Mouse (Mus musculus) myocyte (in vitro differentiated cells): ENCODE results near the gene Top3b.
A peak's percentile ranks its signal among the peaks of the same experiment; 100 is the strongest.

Experiments used
- MYOG ChIP-seq, 3 experiments: IDR thresholded peaks; one replicate each; pipeline ENCODE4 v1.6.1; 2011; ENCODE audit warnings: control low read depth in 2 of 3, low read depth in 2 of 3, mild to moderate bottlenecking in 2 of 3; ENCODE audit not compliant: insufficient read length in 2 of 3, control insufficient read depth in 1 of 3, insufficient read depth in 1 of 3
- POLR2A ChIP-seq: IDR thresholded peaks from one replicate; pipeline ENCODE4 v1.6.1; 2011; ENCODE audit warnings: low read depth, mild to moderate bottlenecking, control low read depth, moderate library complexity; ENCODE audit not compliant: insufficient read length
- POLR2AphosphoS2 ChIP-seq: IDR thresholded peaks from one replicate; pipeline ENCODE4 v1.6.1; 2011; ENCODE audit warnings: low read depth, control low read depth; ENCODE audit not compliant: insufficient read length
- TCF12 ChIP-seq: IDR thresholded peaks from one replicate; pipeline ENCODE4 v1.6.1; 2011; ENCODE audit warnings: mild to moderate bottlenecking, control low read depth; ENCODE audit not compliant: poor library complexity, insufficient read depth, severe bottlenecking

DNA sequence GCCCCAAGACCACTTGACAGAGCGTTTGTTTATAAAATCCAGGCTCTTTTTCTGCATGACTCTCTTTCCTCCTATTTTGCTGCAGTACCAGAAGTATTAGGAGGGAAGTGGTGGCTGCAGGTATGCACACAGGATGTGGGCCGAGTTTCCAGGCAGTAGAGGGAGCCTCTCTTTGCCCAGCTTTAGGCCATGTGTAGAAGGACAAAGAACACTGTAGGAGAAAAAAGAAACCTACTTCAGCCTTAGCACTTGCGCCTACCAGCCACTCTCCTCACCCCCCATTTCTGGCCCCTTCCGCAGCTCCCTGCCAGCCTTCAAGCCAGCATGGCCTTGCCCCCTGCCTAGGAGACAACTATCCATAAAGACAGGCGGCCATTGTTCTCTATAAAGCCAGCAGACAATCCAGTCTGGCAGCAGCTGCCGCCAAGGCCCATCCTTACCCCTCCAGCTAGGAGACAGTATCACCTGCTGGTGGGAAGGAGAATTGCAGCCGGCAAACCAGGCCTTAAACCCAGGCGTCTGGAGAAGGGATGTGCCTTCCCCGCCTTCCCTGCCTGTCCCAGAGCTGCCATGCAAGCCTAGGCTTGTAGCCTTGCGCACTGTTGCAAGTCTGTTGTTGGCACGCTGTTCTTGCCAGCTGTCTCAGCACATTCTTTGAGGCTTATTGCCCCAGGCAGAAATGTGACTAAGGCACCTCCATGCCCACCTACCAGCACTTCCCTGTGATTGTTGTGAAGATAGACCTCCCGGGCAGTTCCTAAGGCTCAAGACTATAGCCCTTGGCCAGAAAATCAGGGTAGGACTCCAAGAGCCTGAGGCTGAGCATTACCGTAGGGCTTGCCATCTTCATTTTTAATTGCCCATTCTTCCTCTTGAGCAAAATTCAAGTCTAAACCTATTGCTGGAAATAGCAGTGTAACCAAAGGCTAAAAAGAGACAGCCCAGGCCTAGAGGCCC is 41.4 kb downstream of the Top3b start:
- TF ChIP-seq POLR2A (no peak), MYOG (IDR thresholded peaks at IDR 0.05; ENCODE audit: control insufficient read depth in 1 of 3, insufficient read depth in 1 of 3, insufficient read length in 2 of 3, low read depth in 2 of 3) (peak in 1 of 3 experiments; percentile 51), POLR2AphosphoS2 (no peak), TCF12 (no peak)
